Mouse (Mus musculus): Measurements from ENCODE around the gene Chpf2. TPM values are rescaled to one million over a fixed set of nuclear protein-coding genes. Genes with fewer than 3 reads are reported as not detected.
"Not testable (repeated sequence)": the region's sequence is repeated elsewhere in the genome, so short reads cannot be mapped to it uniquely, and the experiment has no call there.

Gene Chpf2
- polyA plus RNA-seq, 1 experiment, result 47.2 TPM

DNA sequence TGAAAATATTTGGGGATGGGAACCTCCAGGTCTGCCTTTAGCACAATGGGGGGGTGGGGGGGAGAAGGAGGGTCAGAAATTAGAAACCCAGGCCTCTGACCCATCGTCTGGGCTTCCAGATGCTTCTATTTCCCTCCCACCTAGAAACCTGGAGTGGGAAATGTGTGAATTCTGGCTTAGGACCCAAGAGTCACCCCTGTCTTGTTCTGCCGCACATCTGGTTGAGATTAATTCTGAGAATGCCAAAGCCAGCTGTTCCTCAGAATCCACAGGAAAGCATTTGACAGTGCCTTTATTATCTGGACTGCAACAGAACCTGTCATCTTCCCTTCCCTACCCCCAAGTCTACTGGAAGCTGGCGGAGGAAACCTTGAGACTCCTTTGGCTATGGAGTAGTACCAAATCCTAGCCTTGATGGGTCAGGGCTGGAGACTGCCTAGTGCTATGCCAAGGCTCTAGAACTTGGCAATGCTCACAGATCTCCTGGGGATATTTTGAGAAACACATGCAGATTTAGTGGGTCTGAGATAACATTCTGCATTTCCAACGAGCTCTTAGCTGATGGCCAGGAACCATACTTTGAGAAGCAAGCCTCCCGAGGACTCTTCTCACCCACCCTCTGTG, 32.8 kb upstream of the Chpf2 start:
- WGBS, result 54% methylated on average over 5 of the region's 5 CpGs
- Histone ChIP-seq H3K4me3 (replicated peaks; ENCODE audit: extremely low read depth, low read depth, low read length) (no peak overlapping the region), H3K4me1 (ENCODE audit: control insufficient read depth, insufficient read depth, low read length) (no peaks in the 10 kb centered on the region)
- TF ChIP-seq CTCF (IDR thresholded peaks at IDR 0.05; ENCODE audit: insufficient read depth, low read length), result no peak
- no peak for TF ChIP-seq POLR2A (IDR thresholded peaks at IDR 0.05; ENCODE audit: borderline replicate concordance, extremely low read depth, low read depth, low read length)
- DNase-seq, result no peak

DNA sequence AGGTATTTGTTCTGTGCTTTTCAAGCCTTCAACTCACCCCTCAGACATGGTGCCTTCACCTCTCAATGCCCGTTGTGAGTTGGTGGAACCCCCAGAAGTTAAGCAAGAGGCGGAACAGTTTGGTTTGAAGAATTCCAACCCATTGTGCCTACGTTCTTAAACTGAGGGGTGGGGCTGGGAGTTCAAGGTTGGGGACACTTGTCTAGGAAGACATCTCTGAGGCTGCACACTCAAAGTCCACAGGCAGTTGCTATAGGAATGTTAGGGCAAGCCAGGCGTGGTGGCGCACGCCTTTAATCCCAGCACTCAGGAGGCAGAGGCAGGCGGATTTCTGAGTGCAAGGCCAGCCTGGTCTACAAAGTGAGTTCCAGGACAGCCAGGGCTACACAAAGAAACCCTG, 31.2 kb upstream of the Chpf2 start:
- not testable (repeated sequence) for DNase-seq; H3K4me3 ChIP-seq (replicated peaks; ENCODE audit: extremely low read depth, low read depth, low read length); H3K4me1 ChIP-seq (ENCODE audit: control insufficient read depth, insufficient read depth, low read length)
- WGBS, result 93% methylated on average over 7 of the region's 7 CpGs

DNA sequence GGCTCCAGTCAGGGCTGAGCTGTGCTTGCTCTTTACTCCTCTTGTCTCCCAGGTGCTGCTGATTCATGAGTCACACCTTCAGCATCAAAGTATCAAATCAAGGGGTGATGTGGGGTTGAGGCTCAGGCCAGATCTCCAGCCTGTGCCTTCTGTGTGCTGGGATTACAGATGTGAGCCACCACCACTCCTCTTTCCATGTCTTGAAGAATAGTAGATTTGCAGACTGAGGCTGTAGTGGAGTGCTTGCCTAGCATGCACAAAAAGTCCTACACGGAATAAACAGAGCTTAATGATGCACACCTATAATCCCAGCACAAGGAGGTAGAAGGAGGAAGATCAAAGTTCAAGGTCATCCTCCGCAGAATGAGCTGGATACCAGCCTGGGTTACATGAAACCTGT, 29.8 kb upstream of the Chpf2 start, which contains the start of gene 4931409K22Rik:
Gene 4931409K22Rik (minus strand): TSS at position 101 of the 400 bp plus-strand sequence.
- DNase-seq, result no peak
- TF ChIP-seq POLR2A (IDR thresholded peaks at IDR 0.05; ENCODE audit: borderline replicate concordance, extremely low read depth, low read depth, low read length) (no peak), CTCF (IDR thresholded peaks at IDR 0.05; ENCODE audit: insufficient read depth, low read length) (no peak)
- 73% methylated on average over 2 of the region's 2 CpGs for WGBS
- no peaks in the 10 kb centered on the region for H3K4me1 ChIP-seq (ENCODE audit: control insufficient read depth, insufficient read depth, low read length)
- no peak within 1 kb of the TSS for H3K4me3 ChIP-seq (replicated peaks; ENCODE audit: extremely low read depth, low read depth, low read length)

DNA sequence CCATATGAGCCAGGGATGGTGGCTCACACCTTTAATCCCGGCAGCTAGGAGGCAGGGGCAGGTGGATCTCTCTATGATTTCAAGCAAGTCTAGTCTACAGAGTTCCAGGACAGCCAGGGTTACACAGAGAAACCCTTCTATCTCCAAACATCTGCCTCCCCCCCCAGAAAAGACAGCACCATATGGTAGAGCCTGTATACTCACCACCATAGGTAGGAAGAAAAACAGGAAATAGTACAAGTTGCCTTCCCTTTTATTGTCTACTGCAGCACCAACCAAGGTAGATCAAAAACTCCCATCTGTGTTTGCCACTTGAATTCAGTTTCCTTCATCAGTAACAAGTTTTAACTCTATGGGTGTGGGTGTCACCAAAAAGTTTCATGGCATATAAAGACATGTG, 10.6 kb upstream of the Chpf2 start:
- H3K4me1 ChIP-seq (ENCODE audit: control insufficient read depth, insufficient read depth, low read length), result peaks cover 8% of the 10 kb centered on the region; the same call in 1 of the 2 replicates
- no peak for DNase-seq
- no peak for TF ChIP-seq CTCF (IDR thresholded peaks at IDR 0.05; ENCODE audit: insufficient read depth, low read length)
- no peak for TF ChIP-seq POLR2A (IDR thresholded peaks at IDR 0.05; ENCODE audit: borderline replicate concordance, extremely low read depth, low read depth, low read length)
- no peak overlapping the region for H3K4me3 ChIP-seq (replicated peaks; ENCODE audit: extremely low read depth, low read depth, low read length)
- WGBS, result 70% methylated on average over 1 of the region's 1 CpGs

DNA sequence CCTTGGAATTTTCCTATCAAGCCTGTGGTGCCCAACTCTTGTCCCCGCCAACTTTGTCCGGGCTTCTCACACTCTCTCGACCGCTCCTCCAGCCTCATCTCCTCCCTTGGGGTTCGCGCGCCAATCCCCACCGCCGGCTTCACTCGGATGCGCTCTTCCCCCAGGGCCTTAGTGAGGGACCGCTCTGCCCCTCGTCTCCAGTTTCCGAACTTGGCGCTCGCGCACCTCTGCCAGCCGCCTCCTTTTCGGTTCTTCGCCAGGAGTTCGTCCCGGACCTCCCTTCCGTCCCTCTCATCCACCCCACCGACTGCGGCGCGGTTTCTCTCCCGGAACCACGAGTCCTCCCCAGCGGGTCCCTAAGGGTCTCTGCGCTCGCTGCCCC, 9.7 kb upstream of the Chpf2 start:
- peaks cover 8% of the 10 kb centered on the region; the same call in 1 of the 2 replicates for H3K4me1 ChIP-seq (ENCODE audit: control insufficient read depth, insufficient read depth, low read length)
- TF ChIP-seq CTCF (IDR thresholded peaks at IDR 0.05; ENCODE audit: insufficient read depth, low read length) (no peak), POLR2A (IDR thresholded peaks at IDR 0.05; ENCODE audit: borderline replicate concordance, extremely low read depth, low read depth, low read length) (no peak)
- no peak for DNase-seq
- peak overlapping the region; percentile 91 for H3K4me3 ChIP-seq (replicated peaks; ENCODE audit: extremely low read depth, low read depth, low read length)
- under 1% methylated on average over 32 of the region's 32 CpGs for WGBS

DNA sequence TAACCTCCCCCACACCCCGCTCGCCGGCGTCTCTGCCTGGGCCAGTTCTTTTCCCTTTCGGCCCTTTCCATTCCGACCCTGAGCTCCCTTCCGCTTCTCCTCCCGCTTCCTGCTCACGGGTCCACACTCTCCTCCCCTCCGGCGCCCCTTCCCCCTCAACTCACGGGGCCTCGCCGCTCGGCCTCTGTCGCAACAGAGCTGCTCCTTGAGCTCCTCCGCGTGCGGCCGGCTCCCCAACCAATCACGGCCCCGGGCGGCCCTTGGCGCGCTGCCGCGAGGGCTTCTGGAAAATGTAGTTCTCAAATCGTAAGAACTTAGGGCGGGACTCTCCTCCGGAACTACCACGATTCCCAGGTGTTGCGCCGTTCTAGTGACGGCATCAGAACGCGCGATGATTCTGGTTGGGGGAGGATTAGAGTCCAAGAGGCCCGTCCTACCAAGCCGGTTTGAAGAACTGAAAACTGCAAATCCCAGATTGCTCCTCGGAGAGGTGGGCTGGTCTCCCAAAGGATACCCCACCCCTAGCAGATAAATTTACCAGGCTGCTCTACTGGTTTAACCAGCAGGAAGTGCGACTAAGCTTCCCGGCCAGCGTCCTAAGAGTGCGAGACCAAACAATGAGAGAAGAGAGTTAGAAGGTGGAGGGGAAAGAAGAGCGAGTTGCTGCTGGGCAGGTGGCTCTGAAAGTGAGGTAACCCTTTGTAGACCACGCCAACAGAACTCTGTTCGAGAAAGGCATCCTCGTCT, 9.2 kb upstream of the Chpf2 start, which contains the start of gene Abcf2:
Gene Abcf2 (minus strand): TSS at position 285 of the 747 bp plus-strand sequence.
- TF ChIP-seq CTCF (IDR thresholded peaks at IDR 0.05; ENCODE audit: insufficient read depth, low read length) (0 out of 2 replicates have a peak, but pooled peaks have one; percentile 6), POLR2A (IDR thresholded peaks at IDR 0.05; ENCODE audit: borderline replicate concordance, extremely low read depth, low read depth, low read length) (peak; percentile 96)
- peak; percentile 100 for DNase-seq
- H3K4me1 ChIP-seq (ENCODE audit: control insufficient read depth, insufficient read depth, low read length), result peaks cover 8% of the 10 kb centered on the region; the same call in 1 of the 2 replicates
- under 1% methylated on average over 48 of the region's 48 CpGs for WGBS
- H3K4me3 ChIP-seq (replicated peaks; ENCODE audit: extremely low read depth, low read depth, low read length), result peak within 1 kb of the TSS; percentile 91

DNA sequence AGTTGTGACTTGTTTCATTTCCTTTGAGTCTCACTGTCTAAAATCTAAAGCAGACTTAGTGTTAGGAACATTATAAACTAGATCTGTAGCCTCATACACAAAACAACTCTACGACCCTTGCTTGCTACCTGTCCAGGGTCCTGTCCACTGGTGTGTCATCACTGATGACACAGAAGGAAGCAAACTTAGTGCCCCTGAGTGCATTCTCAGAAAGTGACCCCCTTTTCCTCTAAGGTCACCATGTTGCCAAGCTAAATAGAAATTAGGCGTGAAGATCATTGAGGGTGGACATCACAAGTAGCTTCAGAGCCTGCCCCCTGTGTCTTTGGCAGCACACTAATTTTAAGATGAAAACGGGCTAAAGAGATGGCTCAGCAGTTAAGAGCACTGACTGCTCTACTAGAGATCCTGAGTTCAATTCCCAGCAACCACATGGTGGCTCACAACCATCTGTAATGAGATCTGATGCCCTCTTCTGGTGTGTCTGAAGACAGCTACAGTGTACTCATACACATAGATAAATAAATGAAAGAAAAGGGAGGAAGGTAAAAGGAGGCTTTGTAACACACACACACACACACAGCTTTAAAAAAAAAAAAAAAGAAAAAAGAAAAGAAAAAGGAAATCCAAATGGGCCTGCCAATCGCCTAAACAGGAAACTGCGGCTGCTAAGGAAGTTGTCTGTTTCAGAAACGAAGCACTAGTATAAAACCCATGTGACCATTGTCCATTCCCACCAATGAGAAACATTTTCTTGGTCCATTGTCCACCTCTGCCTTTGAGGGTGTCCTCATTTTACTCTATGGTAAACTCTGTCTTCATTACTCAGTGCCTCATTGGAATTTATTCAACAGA, 8.2 kb upstream of the Chpf2 start:
- no peak for TF ChIP-seq CTCF (IDR thresholded peaks at IDR 0.05; ENCODE audit: insufficient read depth, low read length)
- no peak for TF ChIP-seq POLR2A (IDR thresholded peaks at IDR 0.05; ENCODE audit: borderline replicate concordance, extremely low read depth, low read depth, low read length)
- 30% methylated on average over 6 of the region's 6 CpGs for WGBS
- DNase-seq, result no peak
- peaks cover 8% of the 10 kb centered on the region; the same call in 1 of the 2 replicates for H3K4me1 ChIP-seq (ENCODE audit: control insufficient read depth, insufficient read depth, low read length)
- peak overlapping the region; percentile 80 for H3K4me3 ChIP-seq (replicated peaks; ENCODE audit: extremely low read depth, low read depth, low read length)

DNA sequence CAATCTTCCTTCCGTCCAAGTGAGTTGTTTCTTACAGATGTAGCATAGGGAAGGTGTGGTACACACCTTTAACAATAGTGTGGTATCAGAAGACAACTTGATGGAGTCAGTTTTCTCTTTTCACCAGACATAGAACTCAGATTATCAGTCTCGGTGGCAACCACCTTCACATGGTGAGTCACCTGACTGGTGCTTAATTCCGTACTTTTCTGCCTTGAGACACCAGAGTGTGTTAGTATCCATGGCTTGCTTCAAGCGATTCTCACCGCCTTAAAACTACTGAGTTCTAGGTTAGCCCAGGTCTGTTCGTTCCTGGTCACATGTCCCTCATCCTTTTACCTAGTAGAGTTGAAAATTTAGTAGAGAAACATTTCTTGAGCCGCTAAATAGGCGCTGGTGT, 435 bp upstream of the Chpf2 start:
- no peak for DNase-seq
- H3K4me3 ChIP-seq (replicated peaks; ENCODE audit: extremely low read depth, low read depth, low read length), result peak overlapping the region; percentile 79
- 8% methylated on average over 8 of the region's 8 CpGs for WGBS
- TF ChIP-seq CTCF (IDR thresholded peaks at IDR 0.05; ENCODE audit: insufficient read depth, low read length), result no peak
- no peak for TF ChIP-seq POLR2A (IDR thresholded peaks at IDR 0.05; ENCODE audit: borderline replicate concordance, extremely low read depth, low read depth, low read length)
- peaks cover 3% of the 10 kb centered on the region; the same call in 1 of the 2 replicates for H3K4me1 ChIP-seq (ENCODE audit: control insufficient read depth, insufficient read depth, low read length)

DNA sequence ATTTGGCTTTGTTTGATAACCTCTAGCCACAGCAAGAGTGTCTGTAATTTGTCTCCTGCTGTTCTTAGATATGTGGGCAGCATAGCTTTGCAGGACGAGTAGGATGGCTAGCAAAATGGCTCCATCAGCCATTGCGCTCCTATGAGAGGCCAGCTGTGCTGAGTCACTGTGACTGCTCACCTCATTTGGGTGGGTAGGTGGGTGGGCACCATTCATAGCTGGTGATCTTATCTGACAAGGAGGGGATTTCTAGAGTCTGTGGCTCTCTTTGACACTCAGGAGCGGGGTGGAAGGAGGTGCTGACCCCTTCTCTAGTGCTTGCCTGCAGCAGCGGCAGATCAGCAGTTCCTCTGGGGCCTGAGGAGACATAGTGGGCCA, 648 bp downstream of the Chpf2 start:
- H3K4me3 ChIP-seq (replicated peaks; ENCODE audit: extremely low read depth, low read depth, low read length), result peak overlapping the region; percentile 79
- peaks cover 3% of the 10 kb centered on the region; the same call in 1 of the 2 replicates for H3K4me1 ChIP-seq (ENCODE audit: control insufficient read depth, insufficient read depth, low read length)
- 9% methylated on average over 4 of the region's 4 CpGs for WGBS
- TF ChIP-seq CTCF (IDR thresholded peaks at IDR 0.05; ENCODE audit: insufficient read depth, low read length), result no peak
- no peak for DNase-seq

All from lung, adult 2 months (tissue).